Mouse (Mus musculus) stomach, postnatal 0 days (tissue): ENCODE results near the gene 9330182O14Rik. TPM values are rescaled to one million over a fixed set of nuclear protein-coding genes. Genes with fewer than 3 reads are reported as not detected.

Source experiments
- ATAC-seq: fragments of 200-750 bp; cut with Nextera tagmentation; 2 replicates; pipeline ENCODE4 v1.8.0; 2017; ENCODE audit not compliant: low FRiP score, low TSS enrichment
- DNase-seq: peaks from one replicate; pipeline ENCODE4 v3.0.0-alpha.2; 2016; ENCODE audit warnings: low spot score
- H3K27ac ChIP-seq: fragments of 300-500 bp; sonication (generic); replicated peaks from 2 replicates; pipeline ENCODE4 v1.5.1; 2014; ENCODE audit warnings: mild to moderate bottlenecking, control low read depth
- H3K27me3 ChIP-seq: fragments of 300-500 bp; sonication (generic); 2 replicates; pipeline ENCODE4 v1.6.1; 2014; ENCODE audit warnings: low read length; ENCODE audit not compliant: control insufficient read depth, insufficient read depth
- H3K36me3 ChIP-seq: fragments of 300-500 bp; sonication (generic); 2 replicates; pipeline ENCODE4 v1.6.1; 2014; ENCODE audit warnings: low read length, mixed read lengths; ENCODE audit not compliant: control insufficient read depth, insufficient read depth
- H3K4me1 ChIP-seq: fragments of 300-500 bp; sonication (generic); replicated peaks from 2 replicates; pipeline ENCODE4 v1.6.1; 2014; ENCODE audit warnings: antibody characterized with exemption; ENCODE audit not compliant: control insufficient read depth, insufficient read depth
- H3K4me2 ChIP-seq: fragments of 300-500 bp; sonication (generic); replicated peaks from 2 replicates; pipeline ENCODE4 v1.6.1; 2014; ENCODE audit warnings: low read depth, mild to moderate bottlenecking, control low read depth, moderate library complexity
- H3K4me3 ChIP-seq: fragments of 300-500 bp; sonication (generic); 2 replicates; pipeline ENCODE4 v1.5.1; 2014; ENCODE audit warnings: low read depth, low read length, control low read depth
- H3K9ac ChIP-seq: fragments of 300-500 bp; sonication (generic); 2 replicates; pipeline ENCODE4 v1.6.1; 2014; ENCODE audit warnings: mild to moderate bottlenecking, low read length, control low read depth, mixed read lengths
- H3K9me3 ChIP-seq: fragments of 300-500 bp; sonication (generic); 2 replicates; pipeline ENCODE4 v1.6.1; 2016; ENCODE audit warnings: low read length; ENCODE audit not compliant: control insufficient read depth
- CTCF ChIP-seq: IDR thresholded peaks from 2 replicates; pipeline ENCODE4 v1.5.1; 2016; ENCODE audit warnings: antibody characterized with exemption, low read depth, mild to moderate bottlenecking, moderate library complexity
- EP300 ChIP-seq: optimal IDR thresholded peaks from 2 replicates; pipeline ENCODE3; 2016; ENCODE audit warnings: antibody characterized with exemption
- WGBS: fragments of 180-500 bp; shearing (Covaris S2); extraction: QIAGEN DNeasy Blood & Tissue Kit; methylation state at CpG from one replicate; pipeline ENCODE4 v1.1.7; 2014; 5-methylcytosine and 5-hydroxymethylcytosine counted together
- polyA plus RNA-seq: library from polyadenylated mRNA; unstranded; fragments of >200 nt; fragmentation: Nextera tagmentation; extraction: Ambion mirVana; gene quantifications from 2 replicates; pipeline ENCODE4 v1.2.1, GENCODE M21; 2015

The 9330182O14Rik gene
- polyA plus RNA-seq, 1 experiment from 2014 or later = 0.17 TPM

DNA sequence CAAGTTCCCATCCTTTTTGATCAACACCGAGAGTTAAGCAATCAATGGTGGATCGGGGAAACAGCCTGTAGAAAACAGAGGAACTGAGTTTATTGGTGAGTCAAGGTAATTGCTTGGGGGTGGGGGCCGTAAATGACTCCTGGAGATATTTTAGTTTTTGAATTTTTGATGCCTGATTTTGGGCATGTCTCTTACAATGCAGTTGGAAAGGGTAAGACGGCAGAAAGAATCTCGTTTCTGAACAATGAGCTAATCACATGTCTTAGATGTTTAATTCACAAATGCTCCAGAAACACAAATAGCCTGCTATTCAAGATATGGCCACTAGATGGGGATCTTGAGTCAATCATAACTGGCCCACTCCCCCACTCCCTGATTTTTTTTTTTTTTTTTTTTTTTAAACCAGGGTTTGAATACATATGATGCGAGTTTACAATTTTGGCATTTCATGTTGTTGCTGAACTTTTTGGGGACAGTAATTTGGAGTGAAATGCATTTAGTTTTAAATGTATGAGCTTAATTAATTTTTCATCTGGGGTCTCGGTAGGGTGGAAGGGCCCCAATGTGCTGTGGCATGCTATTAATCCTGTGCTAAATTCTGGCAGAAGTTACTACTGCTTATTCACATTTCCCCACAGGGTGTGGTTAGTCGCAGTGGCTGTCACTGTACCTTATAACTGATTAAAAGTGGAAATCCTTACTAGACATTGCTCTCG is 32.6 kb downstream of the 9330182O14Rik start:
- peak overlapping the region; percentile 32 for H3K4me2 ChIP-seq
- no peaks in the 10 kb centered on the region for H3K9me3 ChIP-seq
- no peak overlapping the region for H3K9ac ChIP-seq
- H3K27me3 ChIP-seq = no peaks in the 10 kb centered on the region
- no peak overlapping the region for H3K4me3 ChIP-seq
- 28% methylated on average over 9 of the region's 9 CpGs for WGBS
- H3K27ac ChIP-seq = no peak overlapping the region
- H3K4me1 ChIP-seq = no peaks in the 10 kb centered on the region
- no peak for DNase-seq
- TF ChIP-seq EP300 (peak; percentile 27), CTCF (peak; percentile 87)
- no peaks in the 10 kb centered on the region for H3K36me3 ChIP-seq
- ATAC-seq = peak; percentile 29; the same call in 1 of the 2 replicates

DNA sequence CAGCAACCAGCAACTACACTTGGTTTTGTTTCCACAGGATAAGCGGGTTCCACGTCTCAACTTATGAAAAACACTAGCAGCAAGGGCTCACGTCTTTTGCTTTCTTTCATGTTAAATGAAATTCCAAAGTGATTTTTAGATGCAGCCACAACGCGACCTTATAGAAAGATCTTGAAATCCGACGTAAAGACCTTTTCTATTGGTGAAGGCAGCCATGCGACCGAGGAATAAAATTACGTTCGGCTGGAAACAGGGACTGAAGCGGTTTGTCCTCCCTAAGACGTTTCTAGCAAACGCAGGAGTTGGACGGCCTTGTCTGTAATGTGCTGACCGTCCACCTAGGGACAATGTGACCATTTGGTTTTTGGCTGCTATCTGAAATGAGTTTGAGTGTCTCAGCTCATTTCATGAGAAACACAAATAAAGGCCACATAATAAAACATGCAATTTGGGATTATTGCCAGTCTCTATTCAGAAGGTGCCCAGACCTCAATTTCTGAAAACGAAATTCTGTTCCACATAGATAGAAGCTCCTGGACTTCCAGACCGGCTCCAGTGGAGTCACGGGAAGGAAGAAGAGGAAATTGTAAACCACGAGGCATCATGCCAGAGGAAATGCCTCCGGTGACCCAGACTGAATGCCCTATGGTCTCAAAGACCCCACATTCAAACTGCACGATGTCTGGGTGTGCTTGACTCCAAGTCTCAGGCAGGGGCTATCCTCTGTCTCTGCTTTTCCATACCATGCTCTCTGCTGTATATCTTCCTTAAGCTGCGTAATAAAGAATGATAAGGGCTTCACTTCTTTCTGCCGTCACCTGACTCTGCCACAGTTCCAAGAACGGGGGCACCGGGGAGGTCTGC is 33.3 kb downstream of the 9330182O14Rik start:
- no peaks in the 10 kb centered on the region for H3K9me3 ChIP-seq
- peak overlapping the region; percentile 35; the same call in 1 of the 2 replicates for H3K27ac ChIP-seq
- H3K27me3 ChIP-seq = no peaks in the 10 kb centered on the region
- DNase-seq (no peak), ATAC-seq (no peak)
- peak overlapping the region; percentile 10; the same call in 1 of the 2 replicates for H3K4me3 ChIP-seq
- no peaks in the 10 kb centered on the region for H3K4me1 ChIP-seq
- peak overlapping the region; percentile 43 for H3K4me2 ChIP-seq
- no peaks in the 10 kb centered on the region for H3K36me3 ChIP-seq
- 59% methylated on average over 26 of the region's 26 CpGs for WGBS
- no peak overlapping the region for H3K9ac ChIP-seq
- TF ChIP-seq CTCF (no peak), EP300 (no peak)

DNA sequence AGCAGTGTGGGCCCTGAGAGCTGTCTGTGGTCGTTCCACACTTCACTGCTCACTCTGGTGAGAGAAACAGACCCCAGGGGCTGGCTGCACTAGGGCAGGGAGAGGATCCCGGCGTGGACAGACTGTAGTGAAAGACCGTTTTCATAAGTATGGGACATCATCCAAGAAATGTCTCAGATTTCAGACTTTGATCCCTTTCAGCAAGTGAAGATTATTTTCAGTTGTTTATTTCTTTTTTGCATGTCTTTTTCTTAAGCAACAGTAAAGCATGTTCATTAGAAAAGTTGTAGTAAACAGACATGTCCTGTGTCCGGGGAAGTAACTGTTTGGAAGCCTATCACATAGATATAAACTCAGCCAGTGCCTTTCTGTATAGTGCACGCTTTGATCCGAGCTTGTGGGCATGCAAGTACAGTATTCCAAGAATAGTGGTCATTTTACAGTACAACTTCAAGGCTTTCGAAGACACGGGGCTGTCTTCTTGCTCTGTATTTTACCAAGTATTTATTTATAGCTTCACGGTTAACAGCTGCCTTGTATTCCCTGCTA is 34.0 kb downstream of the 9330182O14Rik start:
- H3K27ac ChIP-seq = peak overlapping the region; percentile 35; the same call in 1 of the 2 replicates
- peak overlapping the region; percentile 10; the same call in 1 of the 2 replicates for H3K4me3 ChIP-seq
- no peak overlapping the region for H3K9ac ChIP-seq
- no peak for DNase-seq
- no peak for ATAC-seq
- no peaks in the 10 kb centered on the region for H3K36me3 ChIP-seq
- no peaks in the 10 kb centered on the region for H3K4me1 ChIP-seq
- WGBS = 34% methylated on average over 10 of the region's 10 CpGs
- peak overlapping the region; percentile 43 for H3K4me2 ChIP-seq
- no peak for TF ChIP-seq CTCF
- no peak for TF ChIP-seq EP300
- H3K9me3 ChIP-seq = no peaks in the 10 kb centered on the region
- H3K27me3 ChIP-seq = no peaks in the 10 kb centered on the region

DNA sequence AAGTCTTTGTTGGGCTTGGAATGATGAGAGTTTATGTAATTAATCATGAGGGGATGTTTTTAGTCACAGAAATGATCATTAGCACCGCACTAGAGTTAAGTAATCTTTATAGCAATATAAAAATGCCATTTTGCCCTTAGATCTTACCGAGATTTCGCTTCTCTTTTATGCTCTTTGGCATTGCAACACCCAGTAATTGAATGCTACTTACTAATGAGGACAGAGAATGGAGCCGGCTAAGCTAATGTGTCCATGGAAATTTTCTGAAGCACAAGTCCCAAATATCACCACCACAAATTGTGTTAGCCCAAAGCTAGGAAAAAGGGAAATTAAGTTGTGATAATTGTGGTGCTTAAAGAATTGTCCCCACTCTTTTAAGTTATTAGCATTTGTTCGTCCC is 34.9 kb downstream of the 9330182O14Rik start:
- no peaks in the 10 kb centered on the region for H3K4me1 ChIP-seq
- H3K4me3 ChIP-seq = no peak overlapping the region
- H3K9ac ChIP-seq = no peak overlapping the region
- DNase-seq = no peak
- ATAC-seq = no peak
- H3K4me2 ChIP-seq = no peak overlapping the region
- 72% methylated on average over 5 of the region's 5 CpGs for WGBS
- TF ChIP-seq EP300 = no peak
- no peak for TF ChIP-seq CTCF
- no peaks in the 10 kb centered on the region for H3K36me3 ChIP-seq
- H3K27ac ChIP-seq = no peak overlapping the region
- H3K9me3 ChIP-seq = no peaks in the 10 kb centered on the region
- no peaks in the 10 kb centered on the region for H3K27me3 ChIP-seq

DNA sequence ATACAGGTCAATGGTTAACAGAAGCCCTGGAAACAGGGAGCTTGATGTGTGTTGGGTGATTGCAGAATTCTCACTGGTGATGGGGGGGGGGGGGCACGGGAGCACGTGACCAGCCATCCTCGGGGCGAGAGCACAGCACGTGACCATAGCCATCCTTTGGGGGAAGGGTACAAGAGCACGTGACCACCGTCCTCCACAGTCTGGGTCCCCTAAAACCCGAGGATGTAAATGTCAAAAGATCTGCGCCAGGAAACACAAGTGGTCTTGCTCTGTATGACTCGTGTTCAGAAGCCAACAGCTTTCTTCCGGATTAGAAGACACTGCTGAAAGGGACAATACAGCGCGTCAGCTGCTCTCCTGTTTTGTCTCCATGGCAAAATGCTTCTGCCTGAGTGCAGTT is 35.5 kb downstream of the 9330182O14Rik start:
- WGBS = 61% methylated on average over 11 of the region's 13 CpGs
- Histone ChIP-seq H3K36me3 (no peaks in the 10 kb centered on the region), H3K27ac (no peak overlapping the region), H3K4me1 (no peaks in the 10 kb centered on the region), H3K9ac (no peak overlapping the region), H3K9me3 (no peaks in the 10 kb centered on the region), H3K4me3 (no peak overlapping the region), H3K27me3 (no peaks in the 10 kb centered on the region), H3K4me2 (no peak overlapping the region)
- DNase-seq = no peak
- TF ChIP-seq CTCF (no peak), EP300 (no peak)
- ATAC-seq = 0 out of 2 replicates have a peak, but pooled peaks have one; percentile 40
